Mouse (Mus musculus) limb, embryonic 12.5 days (tissue): ENCODE measurements at regions not wholly inside any gene's neighbourhood (a gene's known extent, or its start where the extent isn't known, plus 50 kb on each side); places are given as distances from the start of the nearest gene placed in this dataset.

ENCODE experiments used
- ATAC-seq: fragments of 200-750 bp; cut with Nextera tagmentation; 2 replicates; pipeline ENCODE4 v1.8.0; 2017; ENCODE audit warnings: low read depth, moderate TSS enrichment; ENCODE audit not compliant: insufficient number of reproducible peaks, insufficient read depth, low FRiP score, low TSS enrichment
- H3K27ac ChIP-seq: fragments of 300-500 bp; sonication (generic); 2 replicates; pipeline ENCODE4 v1.5.1; 2016; ENCODE audit warnings: mild to moderate bottlenecking, moderate library complexity
- H3K27me3 ChIP-seq: fragments of 300-500 bp; sonication (generic); 2 replicates; pipeline ENCODE4 v1.6.1; 2016; ENCODE audit warnings: mild to moderate bottlenecking, moderate library complexity
- H3K36me3 ChIP-seq: fragments of 300-500 bp; sonication (generic); 2 replicates; pipeline ENCODE4 v1.6.1; 2016; ENCODE audit warnings: mild to moderate bottlenecking, moderate library complexity
- H3K4me1 ChIP-seq: fragments of 300-500 bp; sonication (generic); replicated peaks from 2 replicates; pipeline ENCODE4 v1.6.1; 2016
- H3K4me2 ChIP-seq: fragments of 300-500 bp; sonication (generic); 2 replicates; pipeline ENCODE4 v1.6.1; 2016; ENCODE audit warnings: mild to moderate bottlenecking, moderate library complexity
- H3K4me3 ChIP-seq: fragments of 300-500 bp; sonication (generic); replicated peaks from 2 replicates; pipeline ENCODE4 v1.5.1; 2016; ENCODE audit warnings: mild to moderate bottlenecking
- H3K9ac ChIP-seq: fragments of 300-500 bp; sonication (generic); replicated peaks from 2 replicates; pipeline ENCODE4 v1.6.1; 2016; ENCODE audit warnings: mild to moderate bottlenecking, moderate library complexity
- H3K9me3 ChIP-seq: fragments of 300-500 bp; sonication (generic); 2 replicates; pipeline ENCODE4 v1.6.1; 2016; ENCODE audit warnings: mild to moderate bottlenecking, moderate library complexity
- WGBS: fragments of 180-500 bp; shearing (Covaris S2); methylation state at CpG from one replicate; pipeline ENCODE4 v1.1.7; 2016; 5-methylcytosine and 5-hydroxymethylcytosine counted together

- 53% methylated on average over 16 of the region's 16 CpGs for WGBS
- no peak overlapping the region for H3K9ac ChIP-seq
- no peak overlapping the region for H3K4me3 ChIP-seq
- no peak overlapping the region for H3K4me2 ChIP-seq
- no peaks in the 10 kb centered on the region for H3K36me3 ChIP-seq
- H3K27ac ChIP-seq: no peak overlapping the region
- H3K9me3 ChIP-seq: 0 out of 2 replicates have a peak, but pooled peaks cover 5% of the 10 kb centered on the region
- peaks cover 17% of the 10 kb centered on the region for H3K27me3 ChIP-seq
- H3K4me1 ChIP-seq: peaks cover 23% of the 10 kb centered on the region
- no peak for ATAC-seq
Observed at GRCm38 (mm10) chr8:88939071-88939746, 104.8 kb downstream of the Sall1 start.

GRCm38 (mm10) chr8:88934708-88935107, 109.3 kb downstream of the Sall1 start:
- H3K9ac ChIP-seq: no peak overlapping the region
- H3K4me1 ChIP-seq: peaks cover 28% of the 10 kb centered on the region

GRCm38 (mm10) chr8:88931050-88931449, 112.9 kb downstream of the Sall1 start:
- ATAC-seq: no peak
- H3K36me3 ChIP-seq: no peaks in the 10 kb centered on the region
- H3K27ac ChIP-seq: no peak overlapping the region

More at GRCm38 (mm10) chr8:88934708-88935107, 109.3 kb downstream of the Sall1 start:
- Histone ChIP-seq H3K4me3 (no peak overlapping the region), H3K27ac (no peak overlapping the region), H3K27me3 (peaks cover 14% of the 10 kb centered on the region; the same call in 1 of the 2 replicates), H3K36me3 (no peaks in the 10 kb centered on the region), H3K4me2 (no peak overlapping the region), H3K9me3 (0 out of 2 replicates have a peak, but pooled peaks cover 6% of the 10 kb centered on the region)
- WGBS: 86% methylated on average over 5 of the region's 5 CpGs
- ATAC-seq: no peak

GRCm38 (mm10) chr8:88930370-88930769, 113.6 kb downstream of the Sall1 start:
- Histone ChIP-seq H3K27ac (no peak overlapping the region), H3K9ac (no peak overlapping the region), H3K4me3 (no peak overlapping the region), H3K4me2 (no peak overlapping the region), H3K9me3 (0 out of 2 replicates have a peak, but pooled peaks cover 6% of the 10 kb centered on the region), H3K27me3 (peaks cover 14% of the 10 kb centered on the region; the same call in 1 of the 2 replicates), H3K4me1 (peaks cover 23% of the 10 kb centered on the region), H3K36me3 (no peaks in the 10 kb centered on the region)
- WGBS: 53% methylated on average over 2 of the region's 2 CpGs
- no peak for ATAC-seq

More at GRCm38 (mm10) chr8:88931050-88931449, 112.9 kb downstream of the Sall1 start:
- 75% methylated on average over 5 of the region's 5 CpGs for WGBS
- no peak overlapping the region for H3K9ac ChIP-seq
- no peak overlapping the region for H3K4me2 ChIP-seq
- peaks cover 27% of the 10 kb centered on the region for H3K4me1 ChIP-seq
- peaks cover 14% of the 10 kb centered on the region; the same call in 1 of the 2 replicates for H3K27me3 ChIP-seq
- 0 out of 2 replicates have a peak, but pooled peaks cover 6% of the 10 kb centered on the region for H3K9me3 ChIP-seq
- no peak overlapping the region for H3K4me3 ChIP-seq

- H3K9ac ChIP-seq: no peak overlapping the region
Observed at GRCm38 (mm10) chr8:88928675-88929377, 115.1 kb downstream of the Sall1 start.

GRCm38 (mm10) chr8:88922840-88923239, 121.1 kb downstream of the Sall1 start:
- Histone ChIP-seq H3K36me3 (no peaks in the 10 kb centered on the region), H3K9me3 (no peaks in the 10 kb centered on the region), H3K4me1 (peaks cover 20% of the 10 kb centered on the region), H3K9ac (no peak overlapping the region), H3K4me2 (no peak overlapping the region), H3K4me3 (no peak overlapping the region), H3K27me3 (no peaks in the 10 kb centered on the region; the same call in none of the 2 replicates), H3K27ac (no peak overlapping the region)
- no peak for ATAC-seq
- 78% methylated on average over 7 of the region's 7 CpGs for WGBS

More at GRCm38 (mm10) chr8:88928675-88929377, 115.1 kb downstream of the Sall1 start:
- H3K9me3 ChIP-seq: 0 out of 2 replicates have a peak, but pooled peaks cover under 1% of the 10 kb centered on the region
- peak; percentile 52; the same call in 1 of the 2 replicates for ATAC-seq
- no peaks in the 10 kb centered on the region for H3K36me3 ChIP-seq
- peak overlapping the region; percentile 17; the same call in 1 of the 2 replicates for H3K4me2 ChIP-seq
- WGBS: 21% methylated on average over 7 of the region's 7 CpGs
- H3K4me3 ChIP-seq: no peak overlapping the region
- H3K27me3 ChIP-seq: peaks cover 14% of the 10 kb centered on the region; the same call in 1 of the 2 replicates
- peak overlapping the region; percentile 81 for H3K27ac ChIP-seq
- H3K4me1 ChIP-seq: peaks cover 23% of the 10 kb centered on the region

GRCm38 (mm10) chr8:88921967-88922366, 122.0 kb downstream of the Sall1 start:
- Histone ChIP-seq H3K9ac (no peak overlapping the region), H3K36me3 (no peaks in the 10 kb centered on the region), H3K27ac (no peak overlapping the region), H3K9me3 (no peaks in the 10 kb centered on the region), H3K4me1 (peaks cover 27% of the 10 kb centered on the region), H3K4me2 (no peak overlapping the region), H3K27me3 (peaks cover 5% of the 10 kb centered on the region), H3K4me3 (no peak overlapping the region)
- WGBS: 87% methylated on average over 4 of the region's 4 CpGs
- ATAC-seq: no peak

GRCm38 (mm10) chr8:88919282-88919681, 124.7 kb downstream of the Sall1 start:
- Histone ChIP-seq H3K27ac (no peak overlapping the region), H3K27me3 (peaks cover 23% of the 10 kb centered on the region), H3K36me3 (no peaks in the 10 kb centered on the region), H3K4me1 (peaks cover 27% of the 10 kb centered on the region), H3K4me3 (no peak overlapping the region), H3K4me2 (no peak overlapping the region), H3K9me3 (no peaks in the 10 kb centered on the region), H3K9ac (no peak overlapping the region)
- 40% methylated on average over 4 of the region's 4 CpGs for WGBS
- ATAC-seq: no peak

GRCm38 (mm10) chr8:88916064-88916463, 127.9 kb downstream of the Sall1 start:
- no peak for ATAC-seq
- Histone ChIP-seq H3K9me3 (no peaks in the 10 kb centered on the region), H3K4me3 (no peak overlapping the region), H3K36me3 (no peaks in the 10 kb centered on the region), H3K4me2 (no peak overlapping the region), H3K27me3 (peaks cover 26% of the 10 kb centered on the region), H3K4me1 (peaks cover 21% of the 10 kb centered on the region), H3K27ac (no peak overlapping the region), H3K9ac (no peak overlapping the region)
- WGBS: 89% methylated on average over 4 of the region's 4 CpGs

- 89% methylated on average over 6 of the region's 6 CpGs for WGBS
- Histone ChIP-seq H3K27me3 (peaks cover 26% of the 10 kb centered on the region), H3K4me1 (peaks cover 21% of the 10 kb centered on the region), H3K4me3 (no peak overlapping the region), H3K9me3 (no peaks in the 10 kb centered on the region), H3K36me3 (no peaks in the 10 kb centered on the region), H3K4me2 (no peak overlapping the region), H3K9ac (no peak overlapping the region), H3K27ac (no peak overlapping the region)
- no peak for ATAC-seq
Observed at GRCm38 (mm10) chr8:88914657-88915056, 129.3 kb downstream of the Sall1 start.

- H3K36me3 ChIP-seq: no peaks in the 10 kb centered on the region
- H3K4me1 ChIP-seq: peaks cover 18% of the 10 kb centered on the region
- H3K4me3 ChIP-seq: no peak overlapping the region
- no peak overlapping the region for H3K9ac ChIP-seq
- no peaks in the 10 kb centered on the region for H3K9me3 ChIP-seq
- no peak overlapping the region for H3K27ac ChIP-seq
- H3K4me2 ChIP-seq: no peak overlapping the region
- WGBS: 74% methylated on average over 6 of the region's 6 CpGs
- ATAC-seq: no peak
- peaks cover 26% of the 10 kb centered on the region for H3K27me3 ChIP-seq
Observed at GRCm38 (mm10) chr8:88914190-88914589, 129.8 kb downstream of the Sall1 start.
